Mouse (Mus musculus): ENCODE measurements around the gene Plxnb1. TPM values are rescaled to one million over a fixed set of nuclear protein-coding genes. Genes with fewer than 3 reads are reported as not detected.
A peak's percentile ranks its signal among the peaks of the same experiment; 100 is the strongest.

The Plxnb1 gene
- polyA plus RNA-seq, 1 experiment from 2014 or later = 17.9 TPM

GRCm38 (mm10) chr9:109084922-109085321 is 10.3 kb upstream of the Plxnb1 start:
- H3K4me3 ChIP-seq (ENCODE audit: low read depth, low read length) = no peak overlapping the region
- H3K27me3 ChIP-seq (ENCODE audit: control insufficient read depth, insufficient read depth, low read depth, low read length) = no peaks in the 10 kb centered on the region
- ATAC-seq = no peak
- H3K27ac ChIP-seq (ENCODE audit: low read length) = no peak overlapping the region
- WGBS = 13% methylated on average over 2 of the region's 2 CpGs
- H3K9ac ChIP-seq (ENCODE audit: low read depth, low read length) = no peak overlapping the region
- H3K36me3 ChIP-seq (ENCODE audit: control insufficient read depth, insufficient read depth, low read length) = peaks cover 2% of the 10 kb centered on the region
- H3K4me1 ChIP-seq (ENCODE audit: control insufficient read depth, insufficient read depth, low read length) = peaks cover 20% of the 10 kb centered on the region
- no peaks in the 10 kb centered on the region for H3K9me3 ChIP-seq (replicated peaks; ENCODE audit: control insufficient read depth, low read length, poor library complexity, severe bottlenecking)
- H3K4me2 ChIP-seq (ENCODE audit: low read length) = no peak overlapping the region

GRCm38 (mm10) chr9:109087987-109088386 is 7.2 kb upstream of the Plxnb1 start:
- Histone ChIP-seq H3K4me3 (ENCODE audit: low read depth, low read length) (no peak overlapping the region), H3K27me3 (ENCODE audit: control insufficient read depth, insufficient read depth, low read depth, low read length) (no peaks in the 10 kb centered on the region), H3K4me2 (ENCODE audit: low read length) (no peak overlapping the region), H3K9me3 (replicated peaks; ENCODE audit: control insufficient read depth, low read length, poor library complexity, severe bottlenecking) (no peaks in the 10 kb centered on the region), H3K9ac (ENCODE audit: low read depth, low read length) (no peak overlapping the region), H3K36me3 (ENCODE audit: control insufficient read depth, insufficient read depth, low read length) (peaks cover 9% of the 10 kb centered on the region), H3K4me1 (ENCODE audit: control insufficient read depth, insufficient read depth, low read length) (peaks cover 6% of the 10 kb centered on the region), H3K27ac (ENCODE audit: low read length) (no peak overlapping the region)
- no peak for ATAC-seq
- 4% methylated on average over 5 of the region's 5 CpGs for WGBS

DNA sequence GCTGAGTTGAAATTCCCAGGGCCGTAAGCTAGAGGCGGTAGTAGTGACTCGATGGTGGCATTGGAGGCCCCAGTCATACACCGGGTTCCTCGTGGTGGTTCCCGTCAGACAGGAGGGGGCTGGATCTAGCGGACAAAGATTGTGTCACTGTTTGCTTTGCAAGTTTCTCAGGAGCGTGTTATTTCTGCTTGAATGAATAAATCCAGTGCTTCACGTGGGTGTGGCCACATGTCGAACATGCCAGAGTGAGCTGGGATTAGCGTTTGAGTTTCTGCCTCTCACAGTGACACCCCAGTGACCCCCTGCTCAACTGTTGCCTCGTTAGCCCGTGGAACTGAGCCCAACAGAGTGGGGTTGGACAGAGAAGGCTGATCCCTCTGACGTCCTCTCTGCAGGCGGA is 4.7 kb upstream of the Plxnb1 start:
- no peak for ATAC-seq
- H3K9ac ChIP-seq (ENCODE audit: low read depth, low read length) = no peak overlapping the region
- H3K36me3 ChIP-seq (ENCODE audit: control insufficient read depth, insufficient read depth, low read length) = peaks cover 9% of the 10 kb centered on the region
- H3K4me3 ChIP-seq (ENCODE audit: low read depth, low read length) = no peak overlapping the region
- no peaks in the 10 kb centered on the region for H3K27me3 ChIP-seq (ENCODE audit: control insufficient read depth, insufficient read depth, low read depth, low read length)
- peaks cover 12% of the 10 kb centered on the region for H3K4me1 ChIP-seq (ENCODE audit: control insufficient read depth, insufficient read depth, low read length)
- no peaks in the 10 kb centered on the region for H3K9me3 ChIP-seq (replicated peaks; ENCODE audit: control insufficient read depth, low read length, poor library complexity, severe bottlenecking)
- H3K27ac ChIP-seq (ENCODE audit: low read length) = no peak overlapping the region
- no peak overlapping the region for H3K4me2 ChIP-seq (ENCODE audit: low read length)
- 40% methylated on average over 15 of the region's 15 CpGs for WGBS

DNA sequence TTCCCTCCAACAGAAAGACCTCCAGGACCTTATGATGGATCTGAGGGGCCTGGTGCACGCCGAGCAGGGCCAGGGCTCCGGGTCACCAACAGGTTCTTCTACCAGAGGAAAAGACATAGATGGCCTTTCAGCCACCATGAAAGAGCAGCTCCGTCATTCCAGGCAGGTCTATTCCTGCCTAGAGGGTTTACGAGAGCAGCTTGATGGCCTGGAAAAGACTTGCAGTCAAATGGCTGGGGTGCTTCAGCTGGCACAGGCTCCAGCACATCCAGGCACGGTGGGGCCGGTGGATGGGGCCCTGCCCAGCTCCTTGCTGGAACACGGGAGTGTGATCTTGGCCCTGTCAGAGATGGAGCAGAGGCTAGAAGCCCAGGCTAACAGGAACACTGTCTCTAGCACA is 3.4 kb upstream of the Plxnb1 start:
- H3K27ac ChIP-seq (ENCODE audit: low read length) = no peak overlapping the region
- H3K4me2 ChIP-seq (ENCODE audit: low read length) = no peak overlapping the region
- no peak overlapping the region for H3K9ac ChIP-seq (ENCODE audit: low read depth, low read length)
- no peak overlapping the region for H3K4me3 ChIP-seq (ENCODE audit: low read depth, low read length)
- 93% methylated on average over 8 of the region's 8 CpGs for WGBS
- H3K27me3 ChIP-seq (ENCODE audit: control insufficient read depth, insufficient read depth, low read depth, low read length) = no peaks in the 10 kb centered on the region
- H3K9me3 ChIP-seq (replicated peaks; ENCODE audit: control insufficient read depth, low read length, poor library complexity, severe bottlenecking) = no peaks in the 10 kb centered on the region
- peaks cover 9% of the 10 kb centered on the region for H3K36me3 ChIP-seq (ENCODE audit: control insufficient read depth, insufficient read depth, low read length)
- peaks cover 21% of the 10 kb centered on the region for H3K4me1 ChIP-seq (ENCODE audit: control insufficient read depth, insufficient read depth, low read length)
- no peak for ATAC-seq

- Histone ChIP-seq H3K9ac (ENCODE audit: low read depth, low read length) (no peak overlapping the region), H3K4me1 (ENCODE audit: control insufficient read depth, insufficient read depth, low read length) (peaks cover 31% of the 10 kb centered on the region), H3K9me3 (replicated peaks; ENCODE audit: control insufficient read depth, low read length, poor library complexity, severe bottlenecking) (no peaks in the 10 kb centered on the region), H3K27me3 (ENCODE audit: control insufficient read depth, insufficient read depth, low read depth, low read length) (no peaks in the 10 kb centered on the region), H3K4me2 (ENCODE audit: low read length) (no peak overlapping the region), H3K36me3 (ENCODE audit: control insufficient read depth, insufficient read depth, low read length) (peaks cover 9% of the 10 kb centered on the region), H3K27ac (ENCODE audit: low read length) (0 out of 2 replicates have a peak overlapping the region, but pooled peaks have one; percentile 13), H3K4me3 (ENCODE audit: low read depth, low read length) (no peak overlapping the region)
- ATAC-seq = no peak
- WGBS = 28% methylated on average over 6 of the region's 6 CpGs
These were observed 2.4 kb upstream of the Plxnb1 start for GRCm38 (mm10) chr9:109092799-109093198.

DNA sequence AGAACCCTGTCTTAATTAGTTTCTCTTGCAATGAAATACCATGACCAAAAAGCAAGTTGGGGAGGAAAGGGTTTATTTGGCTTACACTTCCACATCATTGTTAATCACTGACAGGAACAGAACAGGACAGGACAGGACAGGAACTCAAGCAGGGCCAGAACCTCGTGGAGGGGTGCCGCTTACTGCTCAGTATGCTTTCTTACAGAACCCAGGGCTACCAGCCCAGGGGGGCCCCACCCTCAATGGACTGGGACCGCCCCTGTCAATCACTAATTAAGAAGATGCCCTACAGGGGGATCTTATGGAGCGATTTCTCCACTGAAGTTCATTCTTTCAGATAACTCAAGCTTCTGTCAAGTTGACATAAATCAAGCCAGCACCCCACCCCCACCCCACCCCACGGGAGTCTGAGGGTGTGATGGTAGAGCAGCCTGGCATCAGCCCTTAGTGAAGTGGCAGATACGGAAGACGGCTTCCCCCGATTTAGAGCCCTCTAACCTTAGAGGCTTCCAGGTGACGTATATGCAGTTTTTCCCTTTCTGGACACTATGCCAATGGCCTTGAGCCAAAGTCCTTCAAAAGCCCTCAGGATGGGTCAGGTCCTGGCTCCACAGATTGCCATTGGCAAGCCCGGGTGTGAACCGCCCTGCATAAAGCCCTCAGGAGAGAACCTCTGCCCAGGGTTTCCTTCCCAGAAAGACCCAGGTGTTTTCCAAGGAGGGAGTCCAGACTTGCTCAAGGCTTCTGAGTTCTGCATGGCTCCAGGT is 1.2 kb upstream of the Plxnb1 start:
- peak overlapping the region; percentile 80 for H3K4me3 ChIP-seq (ENCODE audit: low read depth, low read length)
- WGBS = 13% methylated on average over 11 of the region's 11 CpGs
- no peaks in the 10 kb centered on the region for H3K9me3 ChIP-seq (replicated peaks; ENCODE audit: control insufficient read depth, low read length, poor library complexity, severe bottlenecking)
- H3K9ac ChIP-seq (ENCODE audit: low read depth, low read length) = peak overlapping the region; percentile 88; the same call in 1 of the 2 replicates
- peaks cover 43% of the 10 kb centered on the region for H3K4me1 ChIP-seq (ENCODE audit: control insufficient read depth, insufficient read depth, low read length)
- H3K27me3 ChIP-seq (ENCODE audit: control insufficient read depth, insufficient read depth, low read depth, low read length) = no peaks in the 10 kb centered on the region
- H3K36me3 ChIP-seq (ENCODE audit: control insufficient read depth, insufficient read depth, low read length) = peaks cover 9% of the 10 kb centered on the region
- ATAC-seq = no peak
- H3K4me2 ChIP-seq (ENCODE audit: low read length) = peak overlapping the region; percentile 79
- peak overlapping the region; percentile 99 for H3K27ac ChIP-seq (ENCODE audit: low read length)

DNA sequence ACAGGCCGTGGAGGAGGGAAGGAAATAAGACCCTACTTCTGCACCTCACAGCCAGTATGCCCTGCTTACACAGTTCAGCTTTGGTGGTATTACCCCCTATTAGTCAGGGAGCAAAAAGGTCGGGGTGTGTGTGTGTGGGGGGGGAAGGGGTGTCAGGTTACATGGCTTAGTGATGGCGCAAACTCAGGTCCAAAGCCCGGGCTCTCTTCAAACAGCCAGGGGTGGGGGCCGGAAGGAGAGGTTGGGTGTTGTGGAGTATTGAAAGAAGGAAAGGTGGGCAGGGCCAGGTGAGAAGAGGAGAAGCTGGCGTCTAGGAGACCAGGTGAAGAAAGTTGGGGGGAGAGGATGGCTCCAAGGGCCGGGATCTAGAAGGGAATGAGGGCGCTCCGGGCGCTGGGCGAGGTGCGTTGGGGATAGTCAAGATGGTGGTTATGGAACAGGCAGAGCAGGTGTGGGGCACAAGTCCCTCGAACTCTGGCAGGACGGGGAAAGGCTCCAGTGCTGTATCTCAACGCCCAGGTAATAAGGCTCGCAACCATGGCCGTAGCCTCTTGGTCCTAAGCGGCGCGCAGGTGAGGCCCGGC is 544 bp upstream of the Plxnb1 start:
- ATAC-seq = no peak

GRCm38 (mm10) chr9:109096251-109096661 is 1.1 kb downstream of the Plxnb1 start:
- Histone ChIP-seq H3K36me3 (ENCODE audit: control insufficient read depth, insufficient read depth, low read length) (peaks cover 12% of the 10 kb centered on the region), H3K4me2 (ENCODE audit: low read length) (peak overlapping the region; percentile 79), H3K4me3 (ENCODE audit: low read depth, low read length) (peak overlapping the region; percentile 80), H3K27ac (ENCODE audit: low read length) (peak overlapping the region; percentile 99), H3K4me1 (ENCODE audit: control insufficient read depth, insufficient read depth, low read length) (peaks cover 47% of the 10 kb centered on the region), H3K9me3 (replicated peaks; ENCODE audit: control insufficient read depth, low read length, poor library complexity, severe bottlenecking) (no peaks in the 10 kb centered on the region), H3K27me3 (ENCODE audit: control insufficient read depth, insufficient read depth, low read depth, low read length) (no peaks in the 10 kb centered on the region), H3K9ac (ENCODE audit: low read depth, low read length) (peak overlapping the region; percentile 88)
- 2% methylated on average over 9 of the region's 9 CpGs for WGBS
- no peak for ATAC-seq

More for the DNA sequence above, 544 bp upstream of the Plxnb1 start:
- H3K9ac ChIP-seq (ENCODE audit: low read depth, low read length) = peak overlapping the region; percentile 88
- H3K9me3 ChIP-seq (replicated peaks; ENCODE audit: control insufficient read depth, low read length, poor library complexity, severe bottlenecking) = no peaks in the 10 kb centered on the region
- H3K36me3 ChIP-seq (ENCODE audit: control insufficient read depth, insufficient read depth, low read length) = peaks cover 11% of the 10 kb centered on the region
- H3K27me3 ChIP-seq (ENCODE audit: control insufficient read depth, insufficient read depth, low read depth, low read length) = no peaks in the 10 kb centered on the region
- H3K4me2 ChIP-seq (ENCODE audit: low read length) = peak overlapping the region; percentile 79
- peak overlapping the region; percentile 80 for H3K4me3 ChIP-seq (ENCODE audit: low read depth, low read length)
- 2% methylated on average over 21 of the region's 21 CpGs for WGBS
- H3K4me1 ChIP-seq (ENCODE audit: control insufficient read depth, insufficient read depth, low read length) = peaks cover 47% of the 10 kb centered on the region
- peak overlapping the region; percentile 99 for H3K27ac ChIP-seq (ENCODE audit: low read length)

GRCm38 (mm10) chr9:109096856-109097255 is 1.7 kb downstream of the Plxnb1 start:
- H3K27me3 ChIP-seq (ENCODE audit: control insufficient read depth, insufficient read depth, low read depth, low read length) = no peaks in the 10 kb centered on the region
- ATAC-seq = no peak
- H3K4me3 ChIP-seq (ENCODE audit: low read depth, low read length) = peak overlapping the region; percentile 80
- H3K4me2 ChIP-seq (ENCODE audit: low read length) = peak overlapping the region; percentile 79
- peaks cover 7% of the 10 kb centered on the region for H3K36me3 ChIP-seq (ENCODE audit: control insufficient read depth, insufficient read depth, low read length)
- no peaks in the 10 kb centered on the region for H3K9me3 ChIP-seq (replicated peaks; ENCODE audit: control insufficient read depth, low read length, poor library complexity, severe bottlenecking)
- peak overlapping the region; percentile 88 for H3K9ac ChIP-seq (ENCODE audit: low read depth, low read length)
- H3K4me1 ChIP-seq (ENCODE audit: control insufficient read depth, insufficient read depth, low read length) = peaks cover 47% of the 10 kb centered on the region
- 7% methylated on average over 6 of the region's 6 CpGs for WGBS
- peak overlapping the region; percentile 99 for H3K27ac ChIP-seq (ENCODE audit: low read length)

Measured in midbrain, embryonic 16.5 days (tissue).